Mouse (Mus musculus) CH12.LX (cell line): ENCODE data around the gene Popdc2. TPM values are rescaled to one million over a fixed set of nuclear protein-coding genes. Genes with fewer than 3 reads are reported as not detected.

Source experiments
- DNase-seq: peaks from one replicate; pipeline ENCODE4 v3.0.0-alpha.2; 2013; ENCODE audit errors: extremely low read depth
- H3K27ac ChIP-seq: 2 replicates; pipeline ENCODE4 v1.5.1; 2012; ENCODE audit warnings: low read depth, mild to moderate bottlenecking, control low read depth, moderate library complexity; ENCODE audit not compliant: insufficient read depth
- H3K27me3 ChIP-seq: replicated peaks from 2 replicates; pipeline ENCODE3; 2012; ENCODE audit warnings: inconsistent platforms
- H3K36me3 ChIP-seq, 2 experiments: replicated peaks in 1 of 2; 2 replicates each; pipeline versions ENCODE3 to v1.6.1; 2012; ENCODE audit warnings: inconsistent platforms in 1 of 2, low read length in 1 of 2, mild to moderate bottlenecking in 1 of 2, mixed read lengths in 1 of 2, moderate library complexity in 1 of 2; ENCODE audit not compliant: control insufficient read depth in 1 of 2, insufficient read depth in 1 of 2
- H3K4me1 ChIP-seq, 2 experiments: 2 replicates each; pipeline ENCODE4 v1.6.1; 2012; ENCODE audit warnings: inconsistent platforms in 1 of 2, moderate library complexity in 1 of 2; ENCODE audit not compliant: insufficient read depth in 2 of 2, control insufficient read depth in 1 of 2
- H3K4me2 ChIP-seq: 2 replicates; pipeline ENCODE4 v1.6.1; 2012; ENCODE audit warnings: low read depth, mild to moderate bottlenecking, control low read depth; ENCODE audit not compliant: poor library complexity, insufficient read depth, severe bottlenecking
- H3K4me3 ChIP-seq, 3 experiments: fragments of 150-350 bp in 1 of 3; sonication (generic) in 1 of 3; replicated peaks in 1 of 3; 2 replicates each; pipeline versions ENCODE3 to v1.5.1; 2011 to 2012; ENCODE audit warnings: low read depth in 2 of 3, low read length in 2 of 3, mild to moderate bottlenecking in 2 of 3, moderate library complexity in 2 of 3, control low read depth in 1 of 3, improper control_type of control experiment in 1 of 3, inconsistent platforms in 1 of 3, mixed read lengths in 1 of 3; ENCODE audit not compliant: poor library complexity in 1 of 3
- H3K79me2 ChIP-seq: replicated peaks from 2 replicates; pipeline ENCODE4 v1.6.1; 2012; ENCODE audit warnings: mild to moderate bottlenecking, moderate library complexity; ENCODE audit not compliant: control insufficient read depth, poor library complexity, insufficient read depth, severe bottlenecking; ENCODE audit errors: extremely low read depth
- H3K9ac ChIP-seq: 2 replicates; pipeline ENCODE4 v1.6.1; 2012; ENCODE audit warnings: low read depth, mild to moderate bottlenecking, control low read depth, moderate library complexity; ENCODE audit not compliant: insufficient read depth
- H3K9me3 ChIP-seq: replicated peaks from 2 replicates; pipeline ENCODE3; 2012; ENCODE audit warnings: low read length, inconsistent platforms, mixed read lengths
- BHLHE40 ChIP-seq: IDR thresholded peaks from 2 replicates; pipeline ENCODE4 v1.6.1; 2011; ENCODE audit warnings: mild to moderate bottlenecking, low read depth, low read length, improper control_type of control experiment
- CHD1 ChIP-seq: IDR thresholded peaks from 2 replicates; pipeline ENCODE4 v1.6.1; 2012; ENCODE audit warnings: low read depth, low read length, improper control_type of control experiment, inconsistent platforms
- CHD2 ChIP-seq: IDR thresholded peaks from 2 replicates; pipeline ENCODE4 v1.6.1; 2011; ENCODE audit warnings: low read length, improper control_type of control experiment
- E2F4 ChIP-seq: IDR thresholded peaks from 2 replicates; pipeline ENCODE4 v1.6.1; 2011; ENCODE audit warnings: low read depth, low read length, improper control_type of control experiment; ENCODE audit not compliant: insufficient replicate concordance
- ETS1 ChIP-seq: conservative IDR thresholded peaks from 2 replicates; pipeline ENCODE4 v1.6.1; 2012; ENCODE audit warnings: low read depth, mild to moderate bottlenecking, inconsistent platforms, low read length, improper control_type of control experiment, moderate library complexity
- GABPA ChIP-seq: IDR thresholded peaks from 2 replicates; pipeline ENCODE4 v1.6.1; 2012; ENCODE audit warnings: low read depth, low read length, improper control_type of control experiment, inconsistent platforms; ENCODE audit not compliant: insufficient replicate concordance
- IRF4 ChIP-seq: IDR thresholded peaks from 2 replicates; pipeline ENCODE4 v1.6.1; 2014; ENCODE audit warnings: low read depth, mild to moderate bottlenecking, inconsistent platforms, low read length, improper control_type of control experiment
- JUN ChIP-seq: IDR thresholded peaks from 2 replicates; pipeline ENCODE4 v1.6.1; 2011; ENCODE audit warnings: low read depth, mild to moderate bottlenecking, low read length, improper control_type of control experiment, moderate library complexity; ENCODE audit not compliant: insufficient read depth
- MAX ChIP-seq: IDR thresholded peaks from 2 replicates; pipeline ENCODE4 v1.6.1; 2011; ENCODE audit warnings: low read length, improper control_type of control experiment
- MAZ ChIP-seq: IDR thresholded peaks from 2 replicates; pipeline ENCODE4 v1.6.1; 2012; ENCODE audit warnings: low read depth, mild to moderate bottlenecking, inconsistent platforms, low read length, improper control_type of control experiment, moderate library complexity
- NRF1 ChIP-seq: IDR thresholded peaks from 2 replicates; pipeline ENCODE4 v1.6.1; 2014; ENCODE audit warnings: low read depth, mild to moderate bottlenecking, inconsistent platforms, low read length, improper control_type of control experiment, moderate library complexity
- RAD21 ChIP-seq: IDR thresholded peaks from 2 replicates; pipeline ENCODE4 v1.6.1; 2011; ENCODE audit warnings: low read depth, mild to moderate bottlenecking, low read length, improper control_type of control experiment, moderate library complexity
- RCOR1 ChIP-seq: conservative IDR thresholded peaks from 2 replicates; pipeline ENCODE4 v1.6.1; 2012; ENCODE audit warnings: low read depth, mild to moderate bottlenecking, inconsistent platforms, low read length, improper control_type of control experiment
- TBP ChIP-seq: conservative IDR thresholded peaks from 2 replicates; pipeline ENCODE4 v1.6.1; 2011; ENCODE audit warnings: low read depth, low read length, improper control_type of control experiment
- UBTF ChIP-seq: IDR thresholded peaks from 2 replicates; pipeline ENCODE4 v1.6.1; 2012; ENCODE audit warnings: low read depth, mild to moderate bottlenecking, inconsistent platforms, low read length, improper control_type of control experiment, moderate library complexity
- USF1 ChIP-seq: IDR thresholded peaks from 2 replicates; pipeline ENCODE4 v1.6.1; 2014; ENCODE audit warnings: low read depth, mild to moderate bottlenecking, inconsistent platforms, low read length, improper control_type of control experiment
- ZKSCAN1 ChIP-seq: IDR thresholded peaks from 2 replicates; pipeline ENCODE4 v1.6.1; 2012; ENCODE audit warnings: low read depth, inconsistent platforms, low read length, improper control_type of control experiment, borderline replicate concordance
- ZMIZ1 ChIP-seq: IDR thresholded peaks from 2 replicates; pipeline ENCODE4 v1.6.1; 2012; ENCODE audit warnings: low read depth, mild to moderate bottlenecking, inconsistent platforms, low read length, improper control_type of control experiment
- dilution Hi-C: fragments of 300-500 bp; cut with MboI; formaldehyde crosslinking; loops from 2 replicates; pipeline ENCODE4 v1.14.3; 2020; ENCODE audit warnings: low sequenced_read_pairs; ENCODE audit not compliant: extremely low pct_unique_long_range_greater_than_20kb, extremely low pct_ligation_motif_present
- in situ Hi-C: fragments of 300-500 bp; cut with MboI; formaldehyde crosslinking; loops from 3 replicates; pipeline ENCODE4 v1.14.3; 2019; ENCODE audit warnings: low sequenced_read_pairs, low pct_ligation_motif_present, low pct_unique_long_range_greater_than_20kb, mixed read lengths
- polyA plus RNA-seq: library from polyadenylated mRNA; unstranded; fragments of >175 nt; gene quantifications from 2 replicates; pipeline ENCODE4 v1.2.1, GENCODE M21; 2012; ENCODE audit warnings: low read depth; ENCODE audit not compliant: insufficient read length
- total RNA-seq, 2 experiments: library from RNA; depleted of rRNA; stranded (reverse); fragments of 300-350 nt in 1 of 2; fragments of >200 nt in 1 of 2; gene quantifications; 2 replicates each; pipeline ENCODE4 v1.2.3; 2012 to 2014

Popdc2 gene
- 1.0 and 3.6 TPM in 2 replicates for total RNA-seq (2012; rRNA removed)
- 0.17 and 0.30 TPM in 2 replicates for total RNA-seq (2014; rRNA removed)
- 0.35 and 1.1 TPM in 2 replicates for polyA plus RNA-seq

DNA sequence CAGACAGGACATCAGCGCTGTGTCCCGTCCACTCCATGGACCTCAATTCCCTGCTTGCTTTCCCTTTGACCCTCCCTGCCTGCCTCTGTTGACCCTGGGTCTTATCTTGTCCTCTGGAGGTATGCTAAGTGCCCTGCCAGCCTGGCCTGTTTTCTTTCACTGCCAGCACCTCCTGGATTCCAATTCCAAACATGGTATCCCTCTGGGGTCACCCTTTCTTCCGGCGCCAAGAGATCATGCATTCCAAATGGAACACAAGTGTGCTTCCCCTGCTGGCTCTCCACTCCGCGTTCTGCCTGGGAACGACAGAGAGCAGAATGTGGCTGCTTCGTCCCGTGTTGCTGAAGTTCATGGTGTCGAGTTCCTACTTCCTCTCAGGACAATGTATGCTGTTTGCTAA, at the start of gene Popdc2:
Gene Popdc2 (plus strand): TSS at position 277 of the 400 bp plus-strand sequence.
- TF ChIP-seq UBTF (no peak), CHD2 (no peak), CHD1 (no peak)
- H3K4me1 ChIP-seq, result peaks cover 28 to 60% of the 10 kb centered on the region in 2 experiments
- no peak within 1 kb of the TSS for H3K9ac ChIP-seq
- H3K27me3 ChIP-seq, result no peaks in the 10 kb centered on the region
- H3K9me3 ChIP-seq, result peaks cover 2% of the 10 kb centered on the region
- H3K4me3 ChIP-seq, result no peak within 1 kb of the TSS
- dilution Hi-C loops (no loop called here), in situ Hi-C loops (no loop called here)
- no peaks in the 10 kb centered on the region for H3K79me2 ChIP-seq
- no peak within 1 kb of the TSS for H3K4me2 ChIP-seq
- DNase-seq, result no peak
- H3K36me3 ChIP-seq, result peaks cover 0 to 34% of the 10 kb centered on the region in 2 experiments
- no peak within 1 kb of the TSS for H3K27ac ChIP-seq

DNA sequence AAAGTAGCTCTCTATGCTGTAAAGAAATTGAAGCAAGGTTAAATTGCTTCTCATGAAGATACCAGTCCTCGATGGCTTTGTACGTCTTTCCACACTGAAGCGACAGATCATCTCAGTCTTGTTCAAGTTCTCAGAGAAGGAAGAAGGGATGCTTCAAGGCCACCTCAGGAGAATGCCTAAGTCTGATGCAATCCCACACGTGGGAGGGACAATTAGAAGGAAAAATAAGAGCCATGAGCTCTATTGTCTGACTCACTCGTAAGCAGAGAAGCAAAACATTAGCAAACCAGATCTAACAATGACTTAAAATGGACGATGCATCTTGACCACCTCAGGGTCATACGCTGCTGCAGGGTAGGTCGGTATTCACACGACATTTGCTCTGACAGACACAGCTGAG, 43.5 kb upstream of the Popdc2 start:
- no peak for DNase-seq
- Histone ChIP-seq H3K9me3 (peaks cover 3% of the 10 kb centered on the region), H3K36me3 (no peaks in the 10 kb centered on the region), H3K4me1 (peaks cover 5 to 8% of the 10 kb centered on the region in 2 experiments; a peak in 3 of 4 replicates), H3K27ac (no peak overlapping the region), H3K79me2 (no peaks in the 10 kb centered on the region), H3K9ac (no peak overlapping the region), H3K4me2 (no peak overlapping the region), H3K27me3 (no peaks in the 10 kb centered on the region), H3K4me3 (no peak overlapping the region)
- dilution Hi-C loops, result no loop called here
- in situ Hi-C loops, result no loop called here
- TF ChIP-seq ETS1, result no peak
- no peak for TF ChIP-seq BHLHE40
- TF ChIP-seq USF1, result no peak
- no peak for TF ChIP-seq IRF4
- TF ChIP-seq E2F4, result no peak
- TF ChIP-seq ZKSCAN1, result no peak
- TF ChIP-seq NRF1, result no peak
- TF ChIP-seq RCOR1, result no peak
- no peak for TF ChIP-seq ZMIZ1
- no peak for TF ChIP-seq MAX
- TF ChIP-seq UBTF, result no peak
- TF ChIP-seq JUN, result no peak
- TF ChIP-seq MAZ, result no peak
- no peak for TF ChIP-seq TBP
- TF ChIP-seq RAD21, result no peak
- TF ChIP-seq GABPA, result no peak
